Mouse (Mus musculus): ENCODE results near the gene Olfr1044.
"Not testable (repeated sequence)": the region's sequence is repeated elsewhere in the genome, so short reads cannot be mapped to it uniquely, and the experiment has no call there.

Olfr1044 gene

DNA sequence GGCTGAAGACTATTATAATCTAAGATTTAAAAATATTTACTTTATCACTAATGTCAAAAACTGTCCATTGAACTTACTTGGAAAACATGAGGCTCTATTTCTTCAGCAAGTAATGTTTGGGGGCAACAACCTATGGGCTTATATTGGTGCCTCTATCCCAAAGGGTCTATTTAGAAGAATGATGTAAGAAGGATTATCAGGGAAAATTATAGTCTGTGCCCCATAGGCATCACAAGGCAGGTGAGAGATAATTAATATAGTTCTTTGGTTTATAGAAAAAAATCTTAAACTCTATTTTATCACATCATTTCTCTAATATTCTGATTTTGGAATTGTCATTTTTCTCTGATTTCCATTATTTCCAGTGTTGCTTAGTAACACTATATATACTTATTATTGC is at the start of gene Olfr1044:
Gene Olfr1044, minus strand, starts transcription at position 101 of the 400 bp plus-strand sequence.
- no peak for DNase-seq

DNA sequence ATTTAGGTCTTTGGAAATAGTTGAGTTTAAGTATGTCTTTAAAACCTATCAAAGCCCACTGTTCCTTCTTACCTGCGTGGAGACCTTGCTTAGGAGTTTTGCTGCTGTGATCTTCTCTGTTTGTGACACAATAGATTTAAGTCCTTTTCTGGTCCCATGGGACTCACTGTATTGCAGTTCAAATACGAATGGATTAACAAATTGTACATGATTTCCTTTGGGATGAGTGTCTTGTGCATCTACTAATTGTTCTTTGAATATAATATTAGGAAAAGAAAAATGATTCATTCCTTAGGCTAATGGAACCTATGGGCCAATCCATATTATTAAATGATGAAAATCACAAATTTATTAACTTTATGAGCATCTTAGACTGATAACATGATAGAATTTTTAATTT is 41.6 kb upstream of the Olfr1044 start, which contains the start of gene Olfr1046:
Gene Olfr1046, minus strand, starts transcription at position 101 of the 400 bp plus-strand sequence.
- DNase-seq: no peak

DNA sequence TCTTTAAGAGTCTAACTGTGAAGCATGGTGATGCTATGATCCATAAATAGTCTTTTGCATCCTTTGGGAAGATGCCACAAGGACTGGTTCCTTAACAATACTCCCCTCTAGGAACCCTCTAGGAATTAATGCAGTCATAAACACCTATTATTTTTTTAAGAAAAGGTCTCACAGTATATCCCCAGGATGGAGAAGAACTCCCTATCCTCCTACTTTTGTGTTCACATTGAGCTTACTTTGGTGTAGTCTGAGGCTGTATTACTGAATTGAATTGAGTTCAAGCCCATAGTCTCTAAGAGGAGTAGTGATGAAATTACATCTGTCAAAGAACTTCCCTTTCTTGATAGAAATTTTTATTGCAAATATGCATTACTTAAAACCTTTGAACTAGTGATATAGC is 25.3 kb upstream of the Olfr1044 start, which contains the start of gene Olfr1045:
Gene Olfr1045, minus strand, starts transcription at position 101 of the 400 bp plus-strand sequence.
- no peak for DNase-seq

DNA sequence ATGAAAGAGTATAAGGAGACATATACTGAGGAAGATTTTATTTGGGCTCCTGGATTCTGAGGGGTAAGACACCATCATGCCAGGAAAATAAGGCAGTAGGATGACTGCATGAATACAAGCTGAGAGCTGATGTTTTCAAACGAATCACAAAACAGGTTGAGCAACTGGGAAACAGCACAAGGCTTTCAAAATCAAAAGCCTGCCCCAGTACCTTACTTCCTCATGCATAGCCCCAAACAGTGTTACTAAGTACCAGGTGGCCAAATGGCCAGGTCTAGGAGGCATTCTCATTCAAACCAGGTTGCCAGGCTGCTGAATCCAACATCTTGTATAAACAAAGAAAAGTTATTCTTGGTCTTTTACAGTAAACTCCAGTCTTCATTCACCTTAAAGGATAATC is 18.2 kb upstream of the Olfr1044 start:
- no peak for DNase-seq

DNA sequence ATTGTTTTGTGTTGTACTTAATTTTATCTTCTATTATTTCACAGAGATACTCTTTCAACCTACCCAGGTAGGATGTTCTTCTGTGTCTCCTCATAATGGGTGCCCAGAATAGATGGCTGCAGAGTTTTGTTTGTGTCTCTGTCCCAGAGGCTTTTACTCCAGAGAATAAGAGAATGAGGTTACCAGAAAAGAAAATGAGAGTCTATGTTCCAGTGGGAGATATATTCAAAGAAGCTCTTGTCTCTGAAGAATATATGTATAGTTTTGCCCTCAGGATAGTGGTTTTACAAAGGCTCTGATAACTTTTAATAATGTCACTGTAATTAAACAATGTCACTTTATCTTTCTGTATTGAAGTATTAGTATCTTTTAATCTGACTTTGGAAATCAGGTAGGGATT is 8.0 kb upstream of the Olfr1044 start, which contains the start of gene Olfr52:
Gene Olfr52, minus strand, starts transcription at position 101 of the 400 bp plus-strand sequence.
- DNase-seq: no peak

DNA sequence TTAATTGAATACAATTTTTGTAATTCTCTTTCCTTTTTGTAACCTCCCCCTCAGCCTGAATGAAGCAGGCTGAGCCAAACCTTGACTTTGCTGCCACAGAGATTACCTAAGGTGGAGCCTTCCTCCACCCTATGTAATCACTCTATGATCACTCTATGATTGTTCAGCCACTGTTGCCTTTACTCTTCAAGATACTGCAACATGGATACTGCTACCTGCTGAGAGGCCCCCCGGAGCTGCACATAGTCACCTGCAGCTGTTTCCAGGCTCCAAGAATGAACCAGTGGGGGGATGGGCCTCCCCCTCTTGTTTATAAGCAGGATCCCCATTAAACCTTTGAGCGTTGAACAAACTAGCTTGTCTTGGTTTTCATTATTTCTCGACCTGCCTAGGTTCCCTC is 2.3 kb upstream of the Olfr1044 start:
- no peak for DNase-seq

DNA sequence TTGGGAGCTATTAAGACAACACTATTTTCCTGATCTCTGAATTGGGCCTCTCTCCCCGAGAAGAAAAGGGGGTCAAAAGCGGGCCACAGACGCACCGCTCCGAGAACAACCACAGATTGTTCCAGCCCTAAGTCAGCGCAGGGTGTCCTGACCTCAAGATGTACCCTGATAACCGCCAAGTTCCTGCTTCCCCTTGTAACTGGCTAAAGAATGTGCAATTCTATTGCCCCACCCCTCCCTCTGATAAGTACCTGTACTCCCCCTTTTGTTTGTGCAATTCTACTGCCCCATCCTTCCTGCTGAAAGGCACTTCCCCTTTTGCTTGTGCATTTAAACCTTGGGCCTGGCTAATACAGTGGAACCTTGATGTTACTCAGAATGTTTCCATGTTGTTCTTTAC is 2.2 kb downstream of the Olfr1044 start:
- DNase-seq: not testable (repeated sequence)

DNA sequence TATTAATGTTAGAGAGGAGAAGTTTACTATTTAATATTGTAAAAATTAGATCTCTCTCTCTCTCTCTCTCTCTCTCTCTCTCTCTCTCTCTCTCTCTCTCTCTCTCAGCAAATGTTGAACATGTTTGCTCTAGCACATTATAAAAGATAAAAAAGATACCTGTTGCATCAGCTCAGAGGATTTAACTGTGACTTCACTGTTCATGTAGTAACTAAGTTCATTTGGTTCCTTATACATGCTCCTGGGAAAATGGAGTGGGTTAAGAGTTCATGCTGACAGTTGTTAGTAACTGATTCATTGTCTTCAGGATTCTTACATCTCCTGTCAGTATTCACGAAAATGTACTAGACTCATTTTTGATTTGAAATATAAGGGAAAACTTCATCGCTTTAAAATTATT is 10.2 kb downstream of the Olfr1044 start, which contains the start of gene Olfr1043:
Gene Olfr1043, minus strand, starts transcription at position 101 of the 400 bp plus-strand sequence.
- DNase-seq: no peak

DNA sequence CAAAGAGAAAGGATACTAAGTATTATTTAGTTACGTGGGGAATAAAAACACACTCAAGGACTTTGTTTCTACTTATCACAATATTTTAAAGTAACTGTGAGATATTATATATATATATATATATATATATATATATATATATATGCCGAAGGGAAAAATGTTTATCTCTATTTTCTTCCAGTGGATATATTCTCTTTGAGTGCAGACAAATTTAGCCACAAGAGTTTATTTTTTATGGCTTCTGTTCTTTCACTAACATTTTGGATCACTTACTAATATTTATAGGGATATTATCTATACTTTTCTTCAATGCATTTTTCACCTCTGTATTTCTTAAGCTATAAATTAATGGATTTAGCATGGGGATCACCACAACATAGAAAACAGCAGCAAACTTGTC is 15.9 kb downstream of the Olfr1044 start, which contains the start of gene Olfr1042:
Gene Olfr1042, minus strand, starts transcription at position 101 of the 400 bp plus-strand sequence.
- DNase-seq: no peak

DNA sequence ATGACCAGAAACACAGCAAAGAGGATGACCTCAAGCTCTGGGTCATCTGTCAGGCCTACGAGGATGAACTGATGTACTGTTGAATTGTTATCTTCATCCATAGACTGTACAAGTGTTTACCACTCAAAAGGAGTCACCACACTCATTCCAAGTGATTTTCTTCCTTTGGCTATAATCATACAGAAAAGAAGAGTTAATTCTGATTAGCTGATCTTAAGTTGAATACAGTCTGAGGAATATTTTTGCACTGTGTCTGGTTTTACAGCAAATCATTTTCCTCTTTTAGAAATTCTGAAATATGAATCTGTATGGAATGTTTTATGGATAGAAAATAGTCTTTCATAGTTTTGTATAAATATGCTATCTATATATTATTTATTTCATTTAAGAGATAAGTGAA is 31.0 kb downstream of the Olfr1044 start, which contains the start of gene Olfr1040:
Gene Olfr1040, minus strand, starts transcription at position 101 of the 400 bp plus-strand sequence.
- no peak for DNase-seq

DNA sequence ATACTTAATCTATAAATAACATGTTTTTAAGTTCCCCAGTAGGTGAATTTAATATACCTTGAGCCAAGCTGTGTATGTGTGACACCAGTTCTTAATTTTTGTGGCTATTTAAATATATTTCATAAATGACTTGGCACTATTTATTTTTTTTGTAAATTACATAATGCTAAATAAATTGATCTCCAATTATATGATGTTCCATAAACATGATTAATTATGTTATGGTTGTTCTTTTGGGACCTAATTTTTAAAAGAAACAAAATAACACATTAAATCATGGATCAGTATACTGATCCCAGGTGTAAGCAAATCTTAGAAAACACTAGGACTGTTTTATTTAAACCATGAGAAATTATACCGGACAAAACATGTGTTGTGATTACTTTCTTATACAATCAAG is 41.8 kb downstream of the Olfr1044 start, which contains the start of gene Olfr1039:
Gene Olfr1039, minus strand, starts transcription at position 101 of the 400 bp plus-strand sequence.
- DNase-seq: no peak

All from layer of hippocampus, adult 9-11 months (tissue).